12 mouse cellular contexts compared by ENCODE assay signal in the genomic region with DNA sequence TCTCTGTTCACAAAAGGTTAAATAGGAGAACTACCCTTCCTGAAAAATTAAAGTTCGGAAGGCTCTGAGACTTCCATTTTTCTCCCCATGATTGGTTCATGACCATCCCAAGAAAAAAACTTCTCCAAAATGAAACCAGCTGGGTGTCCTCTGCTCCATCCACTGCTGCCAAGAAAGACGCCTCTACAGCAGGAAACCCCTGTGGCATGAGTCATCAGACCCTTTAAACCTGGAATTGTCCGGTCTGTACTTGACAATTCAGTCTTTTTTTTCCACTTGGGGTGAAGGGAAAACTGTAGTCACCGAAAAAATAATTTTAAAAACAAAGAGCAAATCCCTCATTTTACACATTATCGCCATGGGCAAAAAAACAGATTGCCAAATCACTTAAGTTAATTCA. TPM values are rescaled to one million over a fixed set of nuclear protein-coding genes. Genes with fewer than 3 reads are reported as not detected.
DNase-seq lines count a peak whose midpoint lies in the region; ATAC-seq and TF ChIP-seq lines count a peak whose summit lies in the region.
"Had no signal": no experiment of that assay in that cellular context is flagged by ENCODE, and none has a peak within 500 bp of the region (broad histone marks: within the 10 kb centered on the region; RNA-seq: fewer than 3 reads in every experiment).

No protein-coding gene starts in this region.

- peak; percentile 50 for DNase-seq in limb, embryonic 14.5 days (ENCODE audit: low spot score)
- no peak for DNase-seq in limb, embryonic 10.5 days (ENCODE audit: low spot score)
- peak; percentile 52 for DNase-seq in heart, postnatal 4 days
- DNase-seq in thymus, postnatal 0 days (ENCODE audit: low spot score), result no peak
- no peak for DNase-seq in midbrain, embryonic 11.5 days (ENCODE audit: low spot score, missing footprints)
- DNase-seq in spleen, adult 12 weeks (ENCODE audit: low spot score), result no peak
- DNase-seq: adrenal gland, adult 8-10 months; right cerebral cortex, postnatal 4 days had no signal

- ATAC-seq in limb, embryonic 14.5 days (ENCODE audit: low FRiP score, low read depth), result no peak
- ATAC-seq in embryonic facial prominence, embryonic 15.5 days (ENCODE audit: insufficient number of reproducible peaks, low FRiP score, low TSS enrichment, low read depth), result 0 out of 2 replicates have a peak, but pooled peaks have one; percentile 39
- no peak for ATAC-seq in midbrain, embryonic 11.5 days (ENCODE audit: low FRiP score)

- H3K36me3 ChIP-seq in limb, embryonic 14.5 days (ENCODE audit: control insufficient read depth, insufficient read depth, low read length), result no peaks in the 10 kb centered on the region
- peaks cover 11% of the 10 kb centered on the region for H3K36me3 ChIP-seq in limb, embryonic 10.5 days
- 0 out of 2 replicates have a peak, but pooled peaks cover 3% of the 10 kb centered on the region for H3K36me3 ChIP-seq in embryonic facial prominence, embryonic 15.5 days
- peaks cover 14% of the 10 kb centered on the region; the same call in 1 of the 2 replicates for H3K36me3 ChIP-seq in macrophage (ENCODE audit: inconsistent target)
- no peaks in the 10 kb centered on the region for H3K36me3 ChIP-seq in midbrain, embryonic 11.5 days (ENCODE audit: control insufficient read depth, insufficient read depth, low read length)
- H3K36me3 ChIP-seq: hindbrain, embryonic 15.5 days had no signal

- 56% methylated on average over 5 of the region's 5 CpGs for WGBS in limb, embryonic 14.5 days
- 91% methylated on average over 5 of the region's 5 CpGs for WGBS in limb, embryonic 10.5 days
- WGBS in embryonic facial prominence, embryonic 15.5 days, result 35% methylated on average over 5 of the region's 5 CpGs
- 43% methylated on average over 4 of the region's 5 CpGs for WGBS in macrophage (ENCODE audit: missing documents)
- 90% methylated on average over 5 of the region's 5 CpGs for WGBS in midbrain, embryonic 11.5 days

- H3K9ac ChIP-seq in limb, embryonic 14.5 days (ENCODE audit: low read depth, low read length, severe bottlenecking), result no peak overlapping the region
- no peak overlapping the region for H3K9ac ChIP-seq in embryonic facial prominence, embryonic 15.5 days
- H3K9ac ChIP-seq in midbrain, embryonic 11.5 days (ENCODE audit: low read length), result no peak overlapping the region
- H3K9ac ChIP-seq: hindbrain, embryonic 15.5 days had no signal

- H3K9me3 ChIP-seq in limb, embryonic 14.5 days (ENCODE audit: control insufficient read depth, low read length), result peaks cover 10% of the 10 kb centered on the region; the same call in 1 of the 2 replicates
- H3K9me3 ChIP-seq in limb, embryonic 10.5 days (replicated peaks), result 0 out of 2 replicates have a peak, but pooled peaks cover 3% of the 10 kb centered on the region
- no peaks in the 10 kb centered on the region for H3K9me3 ChIP-seq in embryonic facial prominence, embryonic 15.5 days (replicated peaks)
- no peaks in the 10 kb centered on the region for H3K9me3 ChIP-seq in midbrain, embryonic 11.5 days (ENCODE audit: control insufficient read depth, low read length)
- H3K9me3 ChIP-seq: hindbrain, embryonic 15.5 days had no signal

- H3K4me3 ChIP-seq in limb, embryonic 14.5 days (replicated peaks; ENCODE audit: low read length), result no peak overlapping the region
- H3K4me3 ChIP-seq in limb, embryonic 10.5 days, result no peak overlapping the region
- H3K4me3 ChIP-seq in embryonic facial prominence, embryonic 15.5 days (replicated peaks), result no peak overlapping the region
- H3K4me3 ChIP-seq in macrophage (ENCODE audit: inconsistent target), result no peak overlapping the region
- H3K4me3 ChIP-seq in midbrain, embryonic 11.5 days (ENCODE audit: low read depth, low read length), result no peak overlapping the region
- H3K4me3 ChIP-seq: hindbrain, embryonic 15.5 days had no signal

- no peak overlapping the region for H3K27ac ChIP-seq in limb, embryonic 14.5 days (replicated peaks; ENCODE audit: low read depth, low read length)
- H3K27ac ChIP-seq in limb, embryonic 10.5 days, result no peak overlapping the region
- peak overlapping the region; percentile 45; the same call in 1 of the 2 replicates for H3K27ac ChIP-seq in embryonic facial prominence, embryonic 15.5 days (replicated peaks)
- peak overlapping the region; percentile 99 for H3K27ac ChIP-seq in macrophage
- no peak overlapping the region for H3K27ac ChIP-seq in midbrain, embryonic 11.5 days (ENCODE audit: low read depth, low read length)
- H3K27ac ChIP-seq: hindbrain, embryonic 15.5 days had no signal

- no peaks in the 10 kb centered on the region for H3K27me3 ChIP-seq in limb, embryonic 14.5 days (ENCODE audit: control insufficient read depth, insufficient read depth, low read length)
- H3K27me3 ChIP-seq in limb, embryonic 10.5 days (ENCODE audit: low read depth, poor library complexity, severe bottlenecking), result no peaks in the 10 kb centered on the region
- no peaks in the 10 kb centered on the region for H3K27me3 ChIP-seq in embryonic facial prominence, embryonic 15.5 days
- H3K27me3 ChIP-seq in midbrain, embryonic 11.5 days (ENCODE audit: control insufficient read depth, insufficient read depth, low read length), result no peaks in the 10 kb centered on the region
- H3K27me3 ChIP-seq: hindbrain, embryonic 15.5 days had no signal

- no peak overlapping the region for H3K4me2 ChIP-seq in limb, embryonic 14.5 days (replicated peaks; ENCODE audit: low read depth, low read length, severe bottlenecking)
- H3K4me2 ChIP-seq in embryonic facial prominence, embryonic 15.5 days (replicated peaks), result no peak overlapping the region
- H3K4me2 ChIP-seq in midbrain, embryonic 11.5 days, result no peak overlapping the region
- H3K4me2 ChIP-seq: hindbrain, embryonic 15.5 days had no signal

- no peaks in the 10 kb centered on the region for H3K4me1 ChIP-seq in limb, embryonic 14.5 days (ENCODE audit: control insufficient read depth, insufficient read depth, low read length)
- no peaks in the 10 kb centered on the region for H3K4me1 ChIP-seq in limb, embryonic 10.5 days
- no peaks in the 10 kb centered on the region for H3K4me1 ChIP-seq in embryonic facial prominence, embryonic 15.5 days
- no peaks in the 10 kb centered on the region for H3K4me1 ChIP-seq in midbrain, embryonic 11.5 days (ENCODE audit: control insufficient read depth, insufficient read depth, low read length)
- H3K4me1 ChIP-seq: hindbrain, embryonic 15.5 days had no signal

- no peak for TF ChIP-seq POLR2A in limb, embryonic 14.5 days (IDR thresholded peaks at IDR 0.05; ENCODE audit: borderline replicate concordance, extremely low read depth, insufficient read depth, insufficient read length)

- peaks cover 90% of the 10 kb centered on the region for H3K79me2 ChIP-seq in macrophage (ENCODE audit: inconsistent target)

RNA-seq across cellular contexts. Expression of gene Aph1c, which starts 42.1 kb away (rescaled TPM):
- 1.7 and 2.5 TPM in 2 replicates for polyA plus RNA-seq in limb, embryonic 14.5 days (2012; rRNA removed)
- 2.8 and 4.3 TPM in 2 replicates for polyA plus RNA-seq in limb, embryonic 14.5 days (2014; fragmentation: Nextera tagmentation; extraction: Ambion mirVana)
- 1.1 and 1.5 TPM in 2 replicates for polyA plus RNA-seq in limb, embryonic 10.5 days (2016; fragmentation: Nextera tagmentation; extraction: Ambion mirVana)
- 5.2 and 5.3 TPM in 2 replicates for polyA plus RNA-seq in embryonic facial prominence, embryonic 15.5 days (2015; fragmentation: Nextera tagmentation; extraction: Ambion mirVana)
- total RNA-seq in heart, postnatal 4 days (2021), result 1 to 10 TPM; 1.2 to 1.8 TPM
- 100 to 1,000 TPM in 2 of 26 experiments, 10 to 100 TPM in 17, 1 to 10 TPM in 7; 1.8 to 107 (median 24.8) TPM for total RNA-seq in macrophage (2018; cell fraction: chromatin; rRNA removed)
- 100 to 1,000 TPM in 9 of 26 experiments, 10 to 100 TPM in 17; 27.9 to 148 (median 70.1) TPM for total RNA-seq in macrophage (2018; cell fraction: cytosol; rRNA removed)
- total RNA-seq in macrophage (2018; cell fraction: nucleus; rRNA removed), result 100 to 1,000 TPM in 6 of 26 experiments, 10 to 100 TPM in 20; 20.2 to 162 (median 62.6) TPM
- 28.2 to 132 TPM (median 63.8 TPM) in 3 replicates for polyA plus RNA-seq in macrophage (2018)
- polyA plus RNA-seq in thymus, postnatal 0 days (2015; fragmentation: Nextera tagmentation; extraction: Ambion mirVana), result 2.1 and 3.5 TPM in 2 replicates
- polyA plus RNA-seq in midbrain, embryonic 11.5 days (2014; fragmentation: Nextera tagmentation; extraction: Ambion mirVana), result 1.5 and 1.7 TPM in 2 replicates
- polyA plus RNA-seq: G1E had no signal

RNA-seq across cellular contexts. Expression of gene Rab8b, which starts 42.9 kb away (rescaled TPM):
- 14.3 and 15.1 TPM in 2 replicates for polyA plus RNA-seq in limb, embryonic 14.5 days (2012; rRNA removed)
- polyA plus RNA-seq in limb, embryonic 14.5 days (2014; fragmentation: Nextera tagmentation; extraction: Ambion mirVana), result 15.4 and 16.8 TPM in 2 replicates
- polyA plus RNA-seq in limb, embryonic 10.5 days (2016; fragmentation: Nextera tagmentation; extraction: Ambion mirVana), result 14.3 and 14.9 TPM in 2 replicates
- 23.8 and 24.9 TPM in 2 replicates for polyA plus RNA-seq in embryonic facial prominence, embryonic 15.5 days (2015; fragmentation: Nextera tagmentation; extraction: Ambion mirVana)
- total RNA-seq in heart, postnatal 4 days (2021), result 10 to 100 TPM; 17.8 to 18.5 TPM
- total RNA-seq in macrophage (2018; cell fraction: chromatin; rRNA removed), result 100 to 1,000 TPM in 24 of 26 experiments, 10 to 100 TPM in 2; 75.0 to 334 (median 129) TPM
- 100 to 1,000 TPM; 225 to 568 (median 292) TPM for total RNA-seq in macrophage (2018; cell fraction: cytosol; rRNA removed)
- 100 to 1,000 TPM; 152 to 371 (median 210) TPM for total RNA-seq in macrophage (2018; cell fraction: nucleus; rRNA removed)
- polyA plus RNA-seq in macrophage (2018), result 189 to 289 TPM (median 212 TPM) in 3 replicates
- 14.4 and 25.8 TPM in 2 replicates for polyA plus RNA-seq in thymus, postnatal 0 days (2015; fragmentation: Nextera tagmentation; extraction: Ambion mirVana)
- polyA plus RNA-seq in midbrain, embryonic 11.5 days (2014; fragmentation: Nextera tagmentation; extraction: Ambion mirVana), result 29.5 and 37.1 TPM in 2 replicates

Comparison
In these comparisons a context has a peak if more than half of its experiments do, and no peak if none do; other contexts are left out.
1. DNase-seq: peak in limb, embryonic 14.5 days (single experiment) and heart, postnatal 4 days (single experiment); none in limb, embryonic 10.5 days (single experiment), thymus, postnatal 0 days (single experiment), midbrain, embryonic 11.5 days (single experiment) and spleen, adult 12 weeks (single experiment).
2. H3K27ac ChIP-seq: peak in embryonic facial prominence, embryonic 15.5 days (single experiment) and macrophage (single experiment); none in limb, embryonic 14.5 days (single experiment), limb, embryonic 10.5 days (single experiment) and midbrain, embryonic 11.5 days (single experiment).